Mouse (Mus musculus) forebrain, postnatal 0 days (tissue): ENCODE results near the gene Pex16. TPM values are rescaled to one million over a fixed set of nuclear protein-coding genes. Genes with fewer than 3 reads are reported as not detected.

Experiments used
- ATAC-seq: fragments of 200-750 bp; cut with Nextera tagmentation; 2 replicates; pipeline ENCODE4 v1.8.0; 2017; ENCODE audit warnings: mild to moderate bottlenecking, moderate library complexity
- DNase-seq: peaks from one replicate; pipeline ENCODE4 v3.0.0-alpha.2; 2015
- H3K27ac ChIP-seq: fragments of 300-500 bp; sonication (generic); 2 replicates; pipeline ENCODE4 v1.5.1; 2014; ENCODE audit warnings: low read depth, mild to moderate bottlenecking, antibody characterized with exemption, low read length, moderate library complexity, mixed read lengths
- H3K27me3 ChIP-seq: fragments of 300-500 bp; sonication (generic); 2 replicates; pipeline ENCODE4 v1.6.1; 2014; ENCODE audit warnings: mild to moderate bottlenecking, low read length, mixed read lengths; ENCODE audit not compliant: insufficient read depth
- H3K36me3 ChIP-seq: fragments of 300-500 bp; sonication (generic); 2 replicates; pipeline ENCODE4 v1.6.1; 2014; ENCODE audit warnings: mild to moderate bottlenecking, moderate library complexity; ENCODE audit not compliant: insufficient read depth
- H3K4me1 ChIP-seq: fragments of 300-500 bp; sonication (generic); 2 replicates; pipeline ENCODE4 v1.6.1; 2014; ENCODE audit warnings: antibody characterized with exemption; ENCODE audit not compliant: insufficient read depth
- H3K4me2 ChIP-seq: fragments of 300-500 bp; sonication (generic); 2 replicates; pipeline ENCODE4 v1.6.1; 2014; ENCODE audit warnings: low read depth, mild to moderate bottlenecking, moderate library complexity
- H3K4me3 ChIP-seq: fragments of 300-500 bp; sonication (generic); 2 replicates; pipeline ENCODE4 v1.5.1; 2014; ENCODE audit warnings: low read depth, low read length, mixed read lengths
- H3K9ac ChIP-seq: fragments of 300-500 bp; sonication (generic); 2 replicates; pipeline ENCODE4 v1.6.1; 2014; ENCODE audit warnings: mild to moderate bottlenecking
- H3K9me3 ChIP-seq: fragments of 300-500 bp; sonication (generic); 2 replicates; pipeline ENCODE4 v1.6.1; 2016; ENCODE audit warnings: low read length
- CTCF ChIP-seq: sonication (generic); IDR thresholded peaks from 2 replicates; pipeline ENCODE4 v1.5.1; 2016; ENCODE audit warnings: antibody characterized with exemption, control low read depth, low read depth
- WGBS: fragments of 180-500 bp; shearing (Covaris S2); extraction: QIAGEN DNeasy Blood & Tissue Kit; methylation state at CpG from one replicate; pipeline ENCODE4 v1.1.7; 2014; 5-methylcytosine and 5-hydroxymethylcytosine counted together
- polyA plus RNA-seq: library from polyadenylated mRNA; unstranded; fragments of >200 nt; fragmentation: Nextera tagmentation; extraction: Ambion mirVana; gene quantifications from 2 replicates; pipeline ENCODE4 v1.2.1, GENCODE M21; 2015
- total RNA-seq: library from RNA; depleted of rRNA; stranded (reverse); fragments of >200 nt; gene quantifications from 2 replicates; pipeline ENCODE4 v1.2.3, GENCODE M21; 2014

Gene Pex16
- total and polyA plus RNA-seq, 2 experiments from 2014 or later, result 41.1 to 53.2 TPM

DNA sequence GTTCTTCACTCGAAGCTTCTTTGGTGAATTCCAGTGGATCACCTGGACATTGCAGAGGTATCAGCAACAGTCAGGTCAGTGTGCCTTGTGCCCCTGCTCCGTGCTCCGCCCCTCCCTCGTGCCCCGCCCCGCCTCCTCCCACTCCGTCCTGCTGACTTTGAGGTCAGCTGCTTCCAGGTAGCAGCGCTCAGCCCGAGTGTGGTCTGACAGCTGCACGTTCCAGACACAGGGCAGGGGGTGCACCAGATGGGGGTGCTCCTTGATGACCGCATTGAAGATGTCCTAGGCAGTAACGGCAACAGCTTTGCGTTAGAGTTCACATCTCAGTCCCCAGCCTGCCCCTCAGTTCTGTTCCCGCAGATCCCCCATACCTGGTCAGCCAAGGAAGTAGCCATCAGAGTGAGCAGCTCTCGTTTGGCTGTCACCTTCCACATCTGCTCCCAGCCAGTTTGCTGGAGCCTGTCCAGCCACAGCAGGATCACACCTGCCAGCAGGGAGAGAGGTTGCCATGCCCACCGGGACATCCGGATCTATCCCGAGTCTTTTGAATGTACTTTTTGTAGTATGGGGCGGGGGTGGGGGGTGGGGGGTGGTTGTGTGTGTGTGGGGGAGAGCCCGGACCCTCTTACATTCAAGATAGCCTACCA, 7.0 kb upstream of the Pex16 start:
- no peak overlapping the region for H3K27ac ChIP-seq
- no peak overlapping the region for H3K9ac ChIP-seq
- no peak overlapping the region for H3K4me3 ChIP-seq
- no peaks in the 10 kb centered on the region for H3K9me3 ChIP-seq
- 49% methylated on average over 20 of the region's 20 CpGs for WGBS
- no peak for DNase-seq
- no peak for TF ChIP-seq CTCF
- H3K36me3 ChIP-seq, result peaks cover 14% of the 10 kb centered on the region; the same call in 1 of the 2 replicates
- H3K27me3 ChIP-seq, result peaks cover 6% of the 10 kb centered on the region; the same call in 1 of the 2 replicates
- H3K4me2 ChIP-seq, result no peak overlapping the region
- ATAC-seq, result no peak
- peaks cover 9% of the 10 kb centered on the region; the same call in 1 of the 2 replicates for H3K4me1 ChIP-seq

DNA sequence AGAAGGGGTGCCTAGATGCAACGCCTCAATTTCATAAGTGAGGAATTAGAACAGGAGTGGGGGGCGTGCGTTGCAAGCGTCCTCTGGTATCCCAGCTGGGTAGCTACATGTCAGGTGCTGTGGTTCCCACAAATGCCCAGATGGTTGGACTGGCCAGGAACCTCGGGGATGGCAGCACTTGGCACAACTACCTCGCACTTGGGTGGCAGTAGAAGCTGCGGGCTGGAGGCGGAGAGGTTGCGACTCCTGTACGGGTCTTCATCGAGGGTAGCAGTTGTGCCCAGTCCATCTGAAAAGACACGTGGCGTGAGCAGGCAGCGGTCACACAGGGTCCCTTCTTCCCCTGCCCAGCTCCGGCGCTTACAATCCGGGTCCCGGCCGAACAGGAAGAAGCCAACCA, 4.1 kb upstream of the Pex16 start:
- DNase-seq (no peak), ATAC-seq (no peak)
- Histone ChIP-seq H3K27me3 (peaks cover 6% of the 10 kb centered on the region; the same call in 1 of the 2 replicates), H3K36me3 (no peaks in the 10 kb centered on the region; the same call in 1 of the 2 replicates), H3K4me1 (peaks cover 17% of the 10 kb centered on the region), H3K4me2 (peak overlapping the region; percentile 47), H3K27ac (no peak overlapping the region), H3K9ac (peak overlapping the region; percentile 25; the same call in 1 of the 2 replicates), H3K4me3 (peak overlapping the region; percentile 18), H3K9me3 (no peaks in the 10 kb centered on the region)
- no peak for TF ChIP-seq CTCF
- WGBS, result 14% methylated on average over 19 of the region's 19 CpGs

DNA sequence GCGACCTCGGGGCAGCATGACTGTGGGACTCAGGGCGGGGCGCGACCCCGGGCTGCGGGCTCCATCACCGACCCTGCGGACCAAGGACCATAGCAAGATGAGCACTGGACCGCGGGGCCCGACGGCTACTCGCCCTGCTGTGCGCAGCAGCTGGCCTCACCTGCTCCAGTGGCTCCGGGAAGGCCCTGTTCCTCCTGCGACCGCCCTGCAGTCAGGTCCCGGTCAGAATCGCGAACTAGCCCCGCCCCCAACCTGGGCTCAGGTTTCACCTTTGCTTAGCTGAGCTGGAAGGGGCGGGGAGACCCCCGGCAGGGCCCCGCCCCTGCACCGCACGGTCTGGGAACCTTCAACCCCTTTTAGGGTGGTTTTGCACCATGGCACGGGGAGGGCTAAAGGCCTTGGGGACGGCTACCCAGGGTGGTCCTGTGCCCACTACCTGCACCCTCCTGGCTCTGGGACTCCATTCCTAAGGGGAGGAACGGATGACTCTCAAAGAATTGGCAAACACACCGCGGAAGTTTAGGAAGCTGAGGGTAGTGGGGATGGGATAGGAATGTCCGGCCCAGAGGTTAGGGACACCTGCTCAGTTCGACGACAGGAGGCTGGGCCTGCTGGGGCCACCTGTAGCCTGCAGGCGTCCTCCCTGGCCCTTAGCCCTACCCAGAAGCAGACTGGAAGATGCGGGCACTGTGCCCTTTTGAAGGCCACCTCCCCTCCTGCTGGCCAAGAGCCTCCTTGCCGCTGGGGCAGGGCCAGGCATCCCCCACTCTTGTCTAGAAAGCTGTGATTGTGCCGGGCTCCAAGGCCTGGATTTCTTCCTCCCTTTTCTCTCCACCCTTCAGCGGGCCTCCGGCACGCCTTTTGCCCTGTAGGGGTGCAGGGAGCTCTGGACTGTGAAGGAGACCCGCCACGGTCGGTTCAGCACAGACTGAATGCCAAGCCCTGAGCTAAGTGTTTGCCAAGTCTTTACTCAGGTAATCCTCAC, 3.4 kb upstream of the Pex16 start:
- WGBS, result 3% methylated on average over 45 of the region's 45 CpGs
- H3K4me3 ChIP-seq, result peak overlapping the region; percentile 18
- no peaks in the 10 kb centered on the region for H3K9me3 ChIP-seq
- no peaks in the 10 kb centered on the region; the same call in 1 of the 2 replicates for H3K36me3 ChIP-seq
- DNase-seq, result no peak
- peaks cover 6% of the 10 kb centered on the region; the same call in 1 of the 2 replicates for H3K27me3 ChIP-seq
- peak overlapping the region; percentile 47 for H3K4me2 ChIP-seq
- H3K27ac ChIP-seq, result no peak overlapping the region
- TF ChIP-seq CTCF, result peak; percentile 14; the same call in 1 of the 2 replicates
- no peak for ATAC-seq
- H3K4me1 ChIP-seq, result peaks cover 22% of the 10 kb centered on the region
- H3K9ac ChIP-seq, result peak overlapping the region; percentile 25; the same call in 1 of the 2 replicates

DNA sequence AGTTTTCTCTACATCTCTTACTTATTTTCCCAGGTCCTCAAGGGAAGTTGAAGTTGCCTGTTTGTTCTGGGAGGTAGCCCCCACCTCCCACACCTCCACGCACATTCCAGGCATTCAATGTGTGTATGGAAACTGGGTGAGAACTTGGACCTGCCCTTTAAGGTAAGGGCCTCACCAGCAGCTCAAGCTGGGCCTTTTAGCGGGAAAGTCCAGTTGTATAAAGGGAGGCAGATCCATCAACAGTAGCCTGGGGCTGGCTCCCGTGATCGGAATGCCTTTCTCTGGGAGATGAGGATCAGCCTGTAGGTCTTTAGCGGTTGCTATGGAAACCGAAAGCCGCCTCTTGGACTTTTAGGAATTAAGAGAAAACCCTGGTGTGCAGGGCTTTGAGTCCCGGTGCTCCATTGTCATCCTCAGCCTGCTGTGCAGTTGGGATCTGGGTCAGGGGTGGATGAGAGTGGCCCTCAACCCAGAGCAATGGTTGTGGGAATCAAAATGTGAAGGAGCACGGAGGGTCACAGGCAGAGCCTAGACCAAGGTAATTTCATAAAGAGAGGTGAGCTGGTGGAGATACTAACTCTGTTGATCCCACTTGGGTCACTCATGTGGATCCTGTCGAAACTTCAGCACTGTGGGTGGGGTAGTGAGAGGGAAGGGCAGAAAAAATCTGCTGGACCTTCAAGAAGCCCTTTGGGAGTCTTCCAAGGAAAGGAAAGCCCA, 2.3 kb upstream of the Pex16 start:
- no peak for TF ChIP-seq CTCF
- H3K27me3 ChIP-seq, result peaks cover 6% of the 10 kb centered on the region; the same call in 1 of the 2 replicates
- ATAC-seq (no peak), DNase-seq (no peak)
- H3K36me3 ChIP-seq, result no peaks in the 10 kb centered on the region; the same call in 1 of the 2 replicates
- H3K4me1 ChIP-seq, result peaks cover 23% of the 10 kb centered on the region
- H3K9ac ChIP-seq, result no peak overlapping the region
- H3K27ac ChIP-seq, result no peak overlapping the region
- H3K9me3 ChIP-seq, result no peaks in the 10 kb centered on the region
- no peak overlapping the region for H3K4me3 ChIP-seq
- H3K4me2 ChIP-seq, result no peak overlapping the region
- WGBS, result 9% methylated on average over 10 of the region's 10 CpGs

GRCm38 (mm10) chr2:92372767-92373436, 1.6 kb upstream of the Pex16 start:
- Histone ChIP-seq H3K36me3 (peaks cover 4% of the 10 kb centered on the region; the same call in 1 of the 2 replicates), H3K27me3 (peaks cover 6% of the 10 kb centered on the region; the same call in 1 of the 2 replicates), H3K4me2 (no peak overlapping the region), H3K9me3 (no peaks in the 10 kb centered on the region), H3K4me1 (peaks cover 23% of the 10 kb centered on the region), H3K9ac (no peak overlapping the region), H3K4me3 (no peak overlapping the region), H3K27ac (no peak overlapping the region)
- ATAC-seq, result no peak
- DNase-seq, result no peak
- 16% methylated on average over 9 of the region's 9 CpGs for WGBS
- no peak for TF ChIP-seq CTCF

- no peak for DNase-seq
- no peak for ATAC-seq
- Histone ChIP-seq H3K4me1 (peaks cover 23% of the 10 kb centered on the region), H3K36me3 (peaks cover 8% of the 10 kb centered on the region), H3K4me2 (no peak overlapping the region), H3K9me3 (no peaks in the 10 kb centered on the region), H3K27me3 (peaks cover 6% of the 10 kb centered on the region; the same call in 1 of the 2 replicates), H3K9ac (no peak overlapping the region), H3K4me3 (no peak overlapping the region), H3K27ac (no peak overlapping the region)
- no peak for TF ChIP-seq CTCF
- 64% methylated on average over 11 of the region's 11 CpGs for WGBS
Measured at GRCm38 (mm10) chr2:92373437-92373813, 1.1 kb upstream of the Pex16 start.
